Mouse (Mus musculus) CH12.LX (cell line): ENCODE measurements around the gene Atp6ap2. TPM values are rescaled to one million over a fixed set of nuclear protein-coding genes. Genes with fewer than 3 reads are reported as not detected.

Experiments
- DNase-seq: peaks from one replicate; pipeline ENCODE4 v3.0.0-alpha.2; 2013; ENCODE audit errors: extremely low read depth
- H3K27ac ChIP-seq: 2 replicates; pipeline ENCODE4 v1.5.1; 2012; ENCODE audit warnings: low read depth, mild to moderate bottlenecking, control low read depth, moderate library complexity; ENCODE audit not compliant: insufficient read depth
- H3K27me3 ChIP-seq: replicated peaks from 2 replicates; pipeline ENCODE3; 2012; ENCODE audit warnings: inconsistent platforms
- H3K36me3 ChIP-seq, 2 experiments: replicated peaks in 1 of 2; 2 replicates each; pipeline versions ENCODE3 to v1.6.1; 2012; ENCODE audit warnings: inconsistent platforms in 1 of 2, low read length in 1 of 2, mild to moderate bottlenecking in 1 of 2, mixed read lengths in 1 of 2, moderate library complexity in 1 of 2; ENCODE audit not compliant: control insufficient read depth in 1 of 2, insufficient read depth in 1 of 2
- H3K4me1 ChIP-seq, 2 experiments: 2 replicates each; pipeline ENCODE4 v1.6.1; 2012; ENCODE audit warnings: inconsistent platforms in 1 of 2, moderate library complexity in 1 of 2; ENCODE audit not compliant: insufficient read depth in 2 of 2, control insufficient read depth in 1 of 2
- H3K4me2 ChIP-seq: 2 replicates; pipeline ENCODE4 v1.6.1; 2012; ENCODE audit warnings: low read depth, mild to moderate bottlenecking, control low read depth; ENCODE audit not compliant: poor library complexity, insufficient read depth, severe bottlenecking
- H3K4me3 ChIP-seq, 3 experiments: fragments of 150-350 bp in 1 of 3; sonication (generic) in 1 of 3; replicated peaks in 1 of 3; 2 replicates each; pipeline versions ENCODE3 to v1.5.1; 2011 to 2012; ENCODE audit warnings: low read depth in 2 of 3, low read length in 2 of 3, mild to moderate bottlenecking in 2 of 3, moderate library complexity in 2 of 3, control low read depth in 1 of 3, improper control_type of control experiment in 1 of 3, inconsistent platforms in 1 of 3, mixed read lengths in 1 of 3; ENCODE audit not compliant: poor library complexity in 1 of 3
- H3K79me2 ChIP-seq: replicated peaks from 2 replicates; pipeline ENCODE4 v1.6.1; 2012; ENCODE audit warnings: mild to moderate bottlenecking, moderate library complexity; ENCODE audit not compliant: control insufficient read depth, poor library complexity, insufficient read depth, severe bottlenecking; ENCODE audit errors: extremely low read depth
- H3K9ac ChIP-seq: 2 replicates; pipeline ENCODE4 v1.6.1; 2012; ENCODE audit warnings: low read depth, mild to moderate bottlenecking, control low read depth, moderate library complexity; ENCODE audit not compliant: insufficient read depth
- H3K9me3 ChIP-seq: replicated peaks from 2 replicates; pipeline ENCODE3; 2012; ENCODE audit warnings: low read length, inconsistent platforms, mixed read lengths
- BHLHE40 ChIP-seq: IDR thresholded peaks from 2 replicates; pipeline ENCODE4 v1.6.1; 2011; ENCODE audit warnings: mild to moderate bottlenecking, low read depth, low read length, improper control_type of control experiment
- CTCF ChIP-seq, 2 experiments: IDR thresholded peaks in 1 of 2; conservative IDR thresholded peaks in 1 of 2; 2 replicates each; pipeline ENCODE4 v1.5.1; 2011 to 2012; ENCODE audit warnings: low read depth in 2 of 2, low read length in 2 of 2, improper control_type of control experiment in 1 of 2, inconsistent platforms in 1 of 2, mild to moderate bottlenecking in 1 of 2, moderate library complexity in 1 of 2
- EP300 ChIP-seq: IDR thresholded peaks from 2 replicates; pipeline ENCODE4 v1.6.1; 2011; ENCODE audit warnings: low read length, improper control_type of control experiment
- ETS1 ChIP-seq: conservative IDR thresholded peaks from 2 replicates; pipeline ENCODE4 v1.6.1; 2012; ENCODE audit warnings: low read depth, mild to moderate bottlenecking, inconsistent platforms, low read length, improper control_type of control experiment, moderate library complexity
- HCFC1 ChIP-seq: IDR thresholded peaks from 2 replicates; pipeline ENCODE4 v1.6.1; 2012; ENCODE audit warnings: low read depth, mild to moderate bottlenecking, inconsistent platforms, low read length, improper control_type of control experiment
- JUND ChIP-seq: conservative IDR thresholded peaks from 2 replicates; pipeline ENCODE4 v1.6.1; 2011; ENCODE audit warnings: low read depth, low read length, improper control_type of control experiment
- MAX ChIP-seq: IDR thresholded peaks from 2 replicates; pipeline ENCODE4 v1.6.1; 2011; ENCODE audit warnings: low read length, improper control_type of control experiment
- MEF2A ChIP-seq: IDR thresholded peaks from 2 replicates; pipeline ENCODE4 v1.6.1; 2014; ENCODE audit warnings: low read depth, mild to moderate bottlenecking, inconsistent platforms, low read length, improper control_type of control experiment, borderline replicate concordance
- MXI1 ChIP-seq: IDR thresholded peaks from 2 replicates; pipeline ENCODE4 v1.6.1; 2011; ENCODE audit warnings: mild to moderate bottlenecking, low read depth, low read length, improper control_type of control experiment
- MYC ChIP-seq: IDR thresholded peaks from 2 replicates; pipeline ENCODE4 v1.6.1; 2011; ENCODE audit warnings: low read depth, mild to moderate bottlenecking, improper control_type of control experiment, low read length
- NELFE ChIP-seq: IDR thresholded peaks from 2 replicates; pipeline ENCODE4 v1.6.1; 2011; ENCODE audit warnings: low read depth, low read length, improper control_type of control experiment
- NRF1 ChIP-seq: IDR thresholded peaks from 2 replicates; pipeline ENCODE4 v1.6.1; 2014; ENCODE audit warnings: low read depth, mild to moderate bottlenecking, inconsistent platforms, low read length, improper control_type of control experiment, moderate library complexity
- POLR2A ChIP-seq: IDR thresholded peaks from 2 replicates; pipeline ENCODE4 v1.6.1; 2011; ENCODE audit warnings: low read depth, mild to moderate bottlenecking, improper control_type of control experiment, low read length
- RAD21 ChIP-seq: IDR thresholded peaks from 2 replicates; pipeline ENCODE4 v1.6.1; 2011; ENCODE audit warnings: low read depth, mild to moderate bottlenecking, low read length, improper control_type of control experiment, moderate library complexity
- RCOR1 ChIP-seq: conservative IDR thresholded peaks from 2 replicates; pipeline ENCODE4 v1.6.1; 2012; ENCODE audit warnings: low read depth, mild to moderate bottlenecking, inconsistent platforms, low read length, improper control_type of control experiment
- SMC3 ChIP-seq: IDR thresholded peaks from 2 replicates; pipeline ENCODE4 v1.6.1; 2011; ENCODE audit warnings: low read depth, low read length, improper control_type of control experiment
- USF1 ChIP-seq: IDR thresholded peaks from 2 replicates; pipeline ENCODE4 v1.6.1; 2014; ENCODE audit warnings: low read depth, mild to moderate bottlenecking, inconsistent platforms, low read length, improper control_type of control experiment
- ZC3H11A ChIP-seq: IDR thresholded peaks from 2 replicates; pipeline ENCODE4 v1.6.1; 2012; ENCODE audit warnings: low read depth, mild to moderate bottlenecking, inconsistent platforms, low read length, improper control_type of control experiment
- ZMIZ1 ChIP-seq: IDR thresholded peaks from 2 replicates; pipeline ENCODE4 v1.6.1; 2012; ENCODE audit warnings: low read depth, mild to moderate bottlenecking, inconsistent platforms, low read length, improper control_type of control experiment
- dilution Hi-C: fragments of 300-500 bp; cut with MboI; formaldehyde crosslinking; loops from 2 replicates; pipeline ENCODE4 v1.14.3; 2020; ENCODE audit warnings: low sequenced_read_pairs; ENCODE audit not compliant: extremely low pct_unique_long_range_greater_than_20kb, extremely low pct_ligation_motif_present
- in situ Hi-C: fragments of 300-500 bp; cut with MboI; formaldehyde crosslinking; loops from 3 replicates; pipeline ENCODE4 v1.14.3; 2019; ENCODE audit warnings: low sequenced_read_pairs, low pct_ligation_motif_present, low pct_unique_long_range_greater_than_20kb, mixed read lengths
- polyA plus RNA-seq: library from polyadenylated mRNA; unstranded; fragments of >175 nt; gene quantifications from 2 replicates; pipeline ENCODE4 v1.2.1, GENCODE M21; 2012; ENCODE audit warnings: low read depth; ENCODE audit not compliant: insufficient read length
- total RNA-seq, 2 experiments: library from RNA; depleted of rRNA; stranded (reverse); fragments of 300-350 nt in 1 of 2; fragments of >200 nt in 1 of 2; gene quantifications; 2 replicates each; pipeline ENCODE4 v1.2.3; 2012 to 2014

Atp6ap2 gene
- total and polyA plus RNA-seq, 3 experiments: 46.9 to 108 (median 66.9) TPM

GRCm38 (mm10) chrX:12645531-12646304 is 58.1 kb downstream of the Atp6ap2 start:
- DNase-seq: peak; percentile 56
- dilution Hi-C loops: no loop called here
- Histone ChIP-seq H3K9me3 (no peaks in the 10 kb centered on the region), H3K9ac (no peak overlapping the region), H3K4me3 (no peak overlapping the region), H3K79me2 (no peaks in the 10 kb centered on the region), H3K27me3 (no peaks in the 10 kb centered on the region), H3K4me2 (no peak overlapping the region), H3K4me1 (peaks cover 0 to 22% of the 10 kb centered on the region in 2 experiments; a peak in 2 of 4 replicates), H3K27ac (no peak overlapping the region), H3K36me3 (peaks cover 0 to 3% of the 10 kb centered on the region in 2 experiments)
- peak; percentile 54 for TF ChIP-seq BHLHE40
- TF ChIP-seq RAD21: peak; percentile 17
- TF ChIP-seq SMC3: peak; percentile 24; the same call in 1 of the 2 replicates
- TF ChIP-seq USF1: peak; percentile 10; the same call in 1 of the 2 replicates
- TF ChIP-seq CTCF (conservative IDR thresholded peaks at IDR 0.05 in 1 of 2, IDR thresholded peaks at IDR 0.05 in 1 of 2; ENCODE audit: low read depth in 2 of 2, low read length in 2 of 2): peak in 1 of 2 experiments; percentile 38; a peak in 2 of 4 replicates
- TF ChIP-seq ETS1: peak; percentile 3; the same call in 1 of the 2 replicates
- no peak for TF ChIP-seq NELFE
- TF ChIP-seq MEF2A: no peak
- TF ChIP-seq HCFC1: no peak
- TF ChIP-seq JUND: no peak
- TF ChIP-seq MAX: peak; percentile 82
- no peak for TF ChIP-seq ZMIZ1
- in situ Hi-C loops: no loop called here

GRCm38 (mm10) chrX:12651906-12652305 is 64.3 kb downstream of the Atp6ap2 start:
- H3K4me3 ChIP-seq: no peak overlapping the region
- dilution Hi-C loops (no loop called here), in situ Hi-C loops (no loop called here)
- DNase-seq: no peak
- no peak for TF ChIP-seq RCOR1
- no peak for TF ChIP-seq ZC3H11A
- TF ChIP-seq CTCF (conservative IDR thresholded peaks at IDR 0.05 in 1 of 2, IDR thresholded peaks at IDR 0.05 in 1 of 2; ENCODE audit: low read depth in 2 of 2, low read length in 2 of 2): no peak
- TF ChIP-seq MXI1: no peak
- TF ChIP-seq MAX: no peak
- no peak for TF ChIP-seq ZMIZ1
- TF ChIP-seq ETS1: no peak
- TF ChIP-seq NRF1: no peak
- no peak for TF ChIP-seq POLR2A
- no peak for TF ChIP-seq NELFE
- TF ChIP-seq MYC: no peak
- TF ChIP-seq USF1: no peak
- no peak for TF ChIP-seq EP300
- no peak for TF ChIP-seq HCFC1
- no peaks in the 10 kb centered on the region for H3K27me3 ChIP-seq
- no peaks in the 10 kb centered on the region for H3K79me2 ChIP-seq
- peaks cover 25 to 39% of the 10 kb centered on the region in 2 experiments for H3K36me3 ChIP-seq
- H3K9me3 ChIP-seq: no peaks in the 10 kb centered on the region
- H3K4me2 ChIP-seq: no peak overlapping the region
- no peak overlapping the region for H3K27ac ChIP-seq
- H3K9ac ChIP-seq: no peak overlapping the region
- no peaks in the 10 kb centered on the region for H3K4me1 ChIP-seq
